Mouse (Mus musculus): ENCODE results near the gene Wnk1.
A peak's percentile ranks its signal among the peaks of the same experiment; 100 is the strongest.
"Not testable (repeated sequence)": the region's sequence is repeated elsewhere in the genome, so short reads cannot be mapped to it uniquely, and the experiment has no call there.

Wnk1 gene

DNA sequence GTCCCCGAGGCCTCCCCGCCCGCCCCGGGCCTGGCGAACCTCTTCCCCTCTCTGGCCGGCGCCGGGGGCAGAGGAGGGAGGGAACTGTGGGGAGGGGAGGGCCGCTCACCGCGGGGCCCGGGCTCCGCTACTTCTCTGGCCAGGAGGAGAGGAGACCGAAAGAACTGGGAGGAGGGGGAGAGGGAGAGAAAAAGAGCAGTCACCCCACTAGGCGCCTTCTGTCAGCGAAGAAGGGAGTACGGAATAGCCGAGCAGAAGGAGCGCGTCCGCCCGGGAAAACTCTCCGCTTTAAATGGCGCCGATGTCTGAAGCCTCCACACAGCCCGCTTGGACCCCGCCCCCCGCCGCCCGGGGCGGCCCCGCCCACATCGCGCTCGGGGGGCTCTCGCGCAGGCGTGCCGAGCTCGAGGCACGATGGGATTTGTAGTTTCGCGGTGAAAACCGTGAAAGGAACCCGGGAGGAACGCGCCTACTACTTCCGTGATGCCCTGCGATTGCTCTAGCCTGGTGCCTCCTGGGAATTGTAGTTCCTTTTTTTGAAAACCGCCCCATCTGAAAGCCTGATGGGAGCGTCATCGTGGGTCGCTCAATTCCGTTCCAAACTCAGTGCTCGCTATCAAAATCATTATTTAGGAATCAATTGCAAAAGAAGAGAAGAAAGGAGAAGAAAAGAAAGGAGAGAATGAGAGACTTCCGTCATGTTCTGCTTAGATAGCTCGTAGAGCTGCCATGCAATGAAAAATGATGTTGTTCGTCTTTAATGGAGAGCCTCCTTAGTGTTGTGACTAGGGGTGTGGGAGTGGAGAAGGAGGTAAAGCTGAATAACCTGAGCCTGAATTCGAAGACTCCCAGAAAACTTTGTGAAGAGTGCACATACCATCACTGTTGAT, at the start of gene Wnk1:
TSS of gene Wnk1 (minus strand) at position 307 of the 890 bp plus-strand sequence.
- DNase-seq (ENCODE audit: extremely low spot score) = peak; percentile 99

DNA sequence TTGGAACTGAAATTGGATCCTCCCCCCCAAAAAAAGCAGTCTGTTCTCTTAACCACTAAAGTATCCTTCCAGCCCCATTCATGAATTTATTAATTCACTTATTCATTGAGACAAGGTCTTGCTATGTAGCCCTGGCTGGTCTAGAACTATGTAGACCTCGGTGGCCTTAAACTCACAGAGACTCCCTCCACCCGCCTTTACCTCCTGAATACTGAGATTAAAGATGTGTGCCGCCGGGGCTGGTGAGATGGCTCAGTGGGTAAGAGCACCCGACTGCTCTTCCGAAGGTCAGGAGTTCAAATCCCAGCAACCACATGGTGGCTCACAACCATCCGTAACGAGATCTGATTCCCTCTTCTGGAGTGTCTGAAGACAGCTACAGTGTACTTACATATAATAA, 48.6 kb upstream of the Wnk1 start:
- DNase-seq (ENCODE audit: extremely low spot score) = not testable (repeated sequence)

DNA sequence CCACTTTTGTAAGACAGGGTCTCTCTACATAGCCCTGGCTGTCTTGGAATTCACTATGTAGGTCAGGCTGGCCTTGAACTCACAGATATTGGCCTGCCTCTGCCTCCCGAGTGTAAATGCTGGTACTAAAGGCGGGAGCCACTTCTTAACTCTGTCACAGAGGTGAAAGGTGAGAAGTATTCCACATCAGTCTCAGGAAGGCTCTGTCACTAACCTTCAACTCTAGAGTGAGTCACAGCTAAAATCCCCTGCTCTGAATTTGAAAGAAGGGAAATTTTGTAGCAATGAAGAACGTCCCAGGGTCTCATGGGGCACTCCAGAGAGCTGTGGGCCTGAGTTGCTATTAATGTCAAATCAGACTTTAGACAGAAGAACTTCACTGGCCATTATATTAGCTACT, 47.4 kb upstream of the Wnk1 start:
- no peak for DNase-seq (ENCODE audit: extremely low spot score)

DNA sequence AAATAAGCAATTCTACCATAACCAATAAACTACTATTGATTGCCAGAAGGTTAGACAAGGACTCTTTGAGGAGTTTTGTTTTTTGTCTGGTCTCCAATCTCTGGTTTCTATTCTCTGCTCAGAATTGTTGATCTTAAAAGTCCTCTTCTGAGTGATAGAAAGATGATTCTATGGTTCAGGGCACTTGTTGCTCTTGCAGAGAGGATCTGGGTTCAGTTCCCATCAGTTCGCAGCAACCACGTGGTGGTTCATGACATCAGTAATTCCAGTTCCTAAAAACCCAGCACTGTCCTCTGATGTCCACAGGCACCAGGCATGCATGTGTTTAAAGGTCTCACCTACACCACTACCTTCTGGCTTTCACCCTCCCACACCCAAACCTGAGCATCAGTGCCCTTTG, 46.5 kb upstream of the Wnk1 start:
- no peak for DNase-seq (ENCODE audit: extremely low spot score)

DNA sequence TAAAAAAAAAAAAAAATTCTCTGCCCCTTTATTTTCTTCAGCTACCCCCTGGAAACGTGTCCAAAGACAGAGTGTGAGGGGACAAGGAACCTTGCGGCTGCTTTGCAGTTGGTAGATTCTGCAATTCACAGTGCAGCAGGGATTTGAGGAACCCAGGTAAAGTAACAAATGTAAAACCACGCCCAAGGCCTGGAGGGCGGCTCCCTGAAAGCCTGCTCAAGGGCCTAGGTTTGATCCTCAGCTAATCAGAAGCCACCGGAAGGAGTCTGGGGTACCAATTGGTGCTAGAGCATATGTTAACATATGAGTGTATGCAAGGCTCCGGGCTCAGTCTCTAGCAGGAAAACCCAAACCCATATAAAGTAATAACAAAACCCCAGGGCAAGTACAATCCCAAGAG, 45.0 kb upstream of the Wnk1 start:
- DNase-seq (ENCODE audit: extremely low spot score) = no peak

DNA sequence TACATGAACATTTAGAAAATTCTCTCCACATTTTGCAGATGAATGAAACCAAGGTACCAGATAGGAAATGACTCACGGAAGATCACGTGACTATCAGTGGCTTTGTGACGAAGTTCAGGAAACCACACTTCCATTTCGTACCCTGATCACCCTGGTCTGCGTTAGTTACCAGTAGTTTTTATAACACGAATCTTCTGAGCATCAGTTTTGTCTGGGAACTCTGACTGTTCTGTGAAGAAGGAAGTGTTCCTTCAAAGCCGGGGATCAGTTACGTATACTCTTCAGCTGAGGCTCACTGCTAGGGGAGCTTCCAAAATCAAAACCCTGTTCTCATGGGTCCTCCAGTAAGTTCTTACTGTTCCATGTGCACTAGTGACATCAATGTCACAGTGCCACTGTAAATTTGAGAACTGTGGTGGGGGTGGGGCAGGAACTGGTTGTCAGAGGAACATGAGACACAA, 44.5 kb upstream of the Wnk1 start:
- DNase-seq (ENCODE audit: extremely low spot score) = no peak

DNA sequence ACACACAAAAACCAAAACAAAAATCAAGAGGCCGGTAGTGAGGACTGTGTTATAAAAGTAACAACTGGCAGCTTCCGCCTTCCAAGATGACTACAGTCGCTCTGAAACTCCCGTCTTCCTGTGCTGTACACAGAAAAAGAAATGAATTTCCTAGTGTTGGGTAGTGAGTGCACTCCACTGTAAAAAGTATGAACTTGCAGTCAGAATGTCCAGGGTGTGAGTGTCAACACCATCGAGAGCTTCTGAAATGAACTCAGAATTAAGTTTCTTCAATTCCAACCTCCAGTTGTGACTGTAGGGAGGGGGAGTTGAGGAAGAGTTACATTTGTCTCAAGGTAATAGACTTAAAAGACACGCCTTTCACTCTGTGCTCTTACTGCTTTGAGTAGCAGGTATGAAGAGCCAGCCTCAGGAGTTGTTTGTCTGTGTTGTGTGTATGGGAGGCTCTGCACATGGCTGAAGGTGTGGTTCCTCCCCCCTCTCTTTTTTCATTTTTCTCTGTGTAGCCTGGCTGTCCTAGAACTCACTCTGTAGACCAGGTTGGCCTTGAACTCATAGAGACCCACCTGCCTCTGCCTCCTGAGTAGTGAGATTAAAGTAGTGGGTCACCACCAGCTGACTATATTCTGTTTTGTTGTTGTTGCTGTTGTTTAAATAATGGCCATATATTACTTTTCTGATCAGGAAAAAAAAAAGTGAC, 43.9 kb upstream of the Wnk1 start:
- DNase-seq (ENCODE audit: extremely low spot score) = no peak

DNA sequence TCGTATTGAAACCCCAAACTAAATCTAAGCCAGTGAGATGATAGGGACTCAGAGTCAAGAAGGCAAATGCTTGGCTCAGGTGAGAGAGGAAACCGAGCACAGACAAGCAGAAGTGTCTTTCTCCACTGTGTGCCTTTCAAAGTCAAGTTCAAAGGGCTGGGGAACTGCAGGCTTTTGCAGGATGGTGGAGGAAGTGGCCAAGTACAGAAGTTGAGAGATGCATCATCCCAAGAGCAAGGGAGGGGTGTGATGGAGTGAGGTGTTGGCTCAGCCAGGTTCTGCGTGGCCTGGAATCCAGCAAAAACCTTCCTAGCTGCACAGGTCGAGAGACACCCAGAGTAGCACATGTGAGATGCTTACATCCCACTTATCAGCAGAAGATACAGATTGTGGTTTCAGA, 43.0 kb upstream of the Wnk1 start:
- no peak for DNase-seq (ENCODE audit: extremely low spot score)

DNA sequence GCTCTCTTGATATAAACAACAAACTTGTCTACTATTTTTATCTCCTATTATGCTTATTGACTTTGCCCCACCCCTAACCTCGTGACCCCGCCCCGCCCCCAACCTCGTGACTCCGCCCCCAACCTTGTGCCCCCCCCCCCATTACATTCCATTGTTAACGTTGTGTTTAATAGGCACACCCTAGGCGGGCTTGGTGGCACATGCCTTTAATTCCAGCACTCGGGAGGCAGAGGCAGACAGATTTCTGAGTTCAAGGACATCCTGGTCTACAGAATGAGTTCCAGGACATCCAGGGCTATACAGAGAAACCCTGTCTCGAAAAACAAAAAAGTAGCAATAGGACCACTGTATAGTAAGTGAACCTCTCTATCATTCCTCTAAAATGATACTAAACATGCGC, 41.1 kb upstream of the Wnk1 start:
- no peak for DNase-seq (ENCODE audit: extremely low spot score)

DNA sequence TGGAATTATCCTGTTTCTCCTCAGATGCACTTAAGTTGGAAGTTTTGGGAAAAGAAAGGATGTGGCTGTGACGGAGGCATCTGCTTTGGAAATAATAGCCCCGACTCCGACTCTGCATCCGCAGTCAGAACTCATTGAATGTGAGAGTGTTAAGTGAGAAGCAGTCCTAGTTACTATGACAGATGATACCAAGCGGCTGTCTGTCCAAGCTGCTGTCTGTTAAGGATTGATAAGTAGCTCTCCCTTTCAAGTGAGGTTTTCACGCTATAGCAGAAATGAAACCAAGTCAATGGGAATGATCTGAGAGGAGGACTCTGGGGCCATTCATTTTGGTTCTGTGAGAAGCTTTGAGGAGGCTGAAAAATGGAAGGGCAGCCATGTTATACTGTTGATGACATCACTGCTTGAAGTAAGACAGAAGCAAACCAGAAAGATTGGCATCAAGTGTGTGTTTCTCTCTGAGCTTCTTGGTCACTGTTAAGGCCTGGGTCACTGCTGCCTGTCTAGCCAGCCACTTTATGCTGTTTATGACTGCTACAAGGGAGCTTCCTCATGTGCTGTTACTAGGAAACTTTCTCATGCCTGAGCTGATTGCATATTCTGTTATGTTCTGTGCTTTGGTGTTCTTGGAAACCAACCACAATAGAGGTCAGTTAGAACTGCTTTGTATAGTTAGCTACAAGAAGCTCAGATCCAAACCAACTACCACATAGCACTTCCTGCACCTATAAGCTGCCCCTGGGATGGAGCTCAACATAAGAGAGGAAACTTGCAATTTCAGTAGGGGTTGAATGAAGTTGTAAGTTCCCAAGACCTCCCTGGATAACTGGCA, 38.4 kb upstream of the Wnk1 start:
- no peak for DNase-seq (ENCODE audit: extremely low spot score)

DNA sequence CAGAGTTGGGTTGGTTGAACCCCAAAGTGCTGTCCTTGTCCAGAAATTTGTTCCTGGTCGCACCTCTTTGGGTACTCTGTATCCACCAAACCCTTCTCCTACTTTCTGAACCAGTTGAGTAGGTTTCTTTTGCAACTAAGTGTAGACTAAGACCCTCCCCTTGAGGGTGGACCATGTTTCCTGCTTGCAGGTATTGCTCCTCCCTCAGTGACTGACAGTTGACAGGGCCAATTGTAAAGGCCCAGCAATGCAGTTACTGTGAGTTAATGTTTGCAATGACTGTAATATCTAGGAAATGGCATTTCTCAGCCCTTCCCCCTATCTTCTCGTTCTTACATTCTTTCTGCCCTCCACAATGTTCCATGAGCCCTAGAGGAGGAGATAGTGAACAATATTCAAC, 34.2 kb upstream of the Wnk1 start:
- no peak for DNase-seq (ENCODE audit: extremely low spot score)

DNA sequence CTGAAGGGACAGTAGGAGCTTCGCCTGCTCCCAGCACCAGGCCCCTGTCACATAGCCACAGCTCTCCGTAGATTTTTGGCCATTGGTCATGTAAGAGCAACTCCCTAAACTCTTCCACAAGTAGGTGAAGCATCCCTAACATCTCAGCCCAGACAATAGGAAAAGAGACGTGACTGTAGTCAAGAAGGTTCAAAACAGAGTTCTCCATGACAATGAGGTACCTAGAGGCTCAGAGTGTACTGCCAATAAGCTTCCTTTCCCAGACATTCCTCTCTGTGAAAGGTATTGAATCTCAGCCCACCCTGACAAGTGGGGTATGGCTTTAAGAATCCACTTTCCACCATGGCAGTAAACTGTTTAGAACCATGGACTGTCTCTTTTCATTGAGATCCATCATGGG, 31.1 kb upstream of the Wnk1 start:
- DNase-seq (ENCODE audit: extremely low spot score) = no peak

DNA sequence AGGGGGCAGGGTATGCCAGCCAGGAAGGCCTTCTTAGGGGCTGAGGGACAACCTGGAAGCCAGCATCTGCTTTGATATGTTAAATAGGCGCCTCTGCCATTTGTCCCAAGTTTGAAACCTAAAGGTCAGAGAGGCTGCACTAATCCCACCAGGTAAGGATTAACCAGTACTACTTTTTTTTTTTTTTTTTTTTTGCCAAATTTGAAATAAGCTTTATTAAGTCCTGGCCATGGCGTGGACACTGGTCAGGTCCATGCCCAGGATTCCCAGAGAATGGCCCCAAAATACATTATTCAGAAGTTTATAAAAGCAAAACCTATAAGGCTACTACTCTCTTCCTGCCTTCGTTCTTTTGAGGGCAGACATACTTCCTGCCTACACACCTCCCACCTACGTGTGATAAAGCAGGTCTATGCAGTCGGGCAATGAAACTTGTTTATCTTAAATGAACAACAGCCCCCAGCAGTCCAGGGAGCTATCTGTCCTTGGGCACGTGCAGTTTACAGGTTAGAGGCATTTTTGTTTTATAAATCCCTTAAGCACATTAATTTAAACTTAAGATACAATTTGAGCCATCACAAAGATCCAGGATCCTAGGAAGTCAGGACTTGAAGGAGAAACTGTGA, 27.2 kb upstream of the Wnk1 start:
- DNase-seq (ENCODE audit: extremely low spot score) = no peak

DNA sequence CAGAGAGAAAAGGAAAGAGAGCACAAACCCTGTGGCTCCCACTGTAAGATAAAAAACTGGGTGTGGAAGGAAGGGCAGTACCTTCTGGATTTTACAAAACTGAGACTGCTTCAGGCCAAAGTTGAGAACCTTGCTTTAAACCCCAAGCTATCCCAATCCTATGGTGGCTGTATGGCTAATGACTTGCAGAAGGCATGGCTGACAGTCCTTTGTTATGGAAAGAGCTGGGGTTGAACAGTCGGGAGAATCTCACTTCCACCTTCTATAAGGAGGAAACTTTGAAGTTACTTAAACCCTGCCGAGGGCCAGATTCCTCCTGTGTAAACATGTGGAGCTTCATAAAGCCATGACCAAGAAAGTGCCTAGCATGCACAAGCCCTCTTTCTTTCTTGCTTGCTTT, 26.2 kb upstream of the Wnk1 start:
- DNase-seq (ENCODE audit: extremely low spot score) = no peak

DNA sequence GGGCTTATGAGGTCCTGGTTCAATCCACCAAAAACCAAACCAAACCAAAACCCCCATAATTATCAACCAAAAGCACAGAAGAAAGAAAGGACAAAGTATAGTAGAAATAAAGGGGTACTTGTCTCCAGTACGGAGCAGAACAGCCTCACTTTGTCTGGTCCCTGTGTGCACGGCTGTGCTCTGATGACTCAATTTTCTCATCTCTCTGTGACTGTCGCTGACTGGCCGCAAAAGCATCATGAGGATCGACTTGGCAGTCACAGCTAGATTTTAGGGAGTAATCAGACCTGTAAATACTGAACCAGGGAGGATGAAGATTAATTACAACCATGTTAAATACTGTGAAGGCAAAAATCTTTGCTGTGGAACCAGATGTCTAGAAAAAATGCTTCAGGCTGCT, 24.5 kb upstream of the Wnk1 start:
- DNase-seq (ENCODE audit: extremely low spot score) = no peak

DNA sequence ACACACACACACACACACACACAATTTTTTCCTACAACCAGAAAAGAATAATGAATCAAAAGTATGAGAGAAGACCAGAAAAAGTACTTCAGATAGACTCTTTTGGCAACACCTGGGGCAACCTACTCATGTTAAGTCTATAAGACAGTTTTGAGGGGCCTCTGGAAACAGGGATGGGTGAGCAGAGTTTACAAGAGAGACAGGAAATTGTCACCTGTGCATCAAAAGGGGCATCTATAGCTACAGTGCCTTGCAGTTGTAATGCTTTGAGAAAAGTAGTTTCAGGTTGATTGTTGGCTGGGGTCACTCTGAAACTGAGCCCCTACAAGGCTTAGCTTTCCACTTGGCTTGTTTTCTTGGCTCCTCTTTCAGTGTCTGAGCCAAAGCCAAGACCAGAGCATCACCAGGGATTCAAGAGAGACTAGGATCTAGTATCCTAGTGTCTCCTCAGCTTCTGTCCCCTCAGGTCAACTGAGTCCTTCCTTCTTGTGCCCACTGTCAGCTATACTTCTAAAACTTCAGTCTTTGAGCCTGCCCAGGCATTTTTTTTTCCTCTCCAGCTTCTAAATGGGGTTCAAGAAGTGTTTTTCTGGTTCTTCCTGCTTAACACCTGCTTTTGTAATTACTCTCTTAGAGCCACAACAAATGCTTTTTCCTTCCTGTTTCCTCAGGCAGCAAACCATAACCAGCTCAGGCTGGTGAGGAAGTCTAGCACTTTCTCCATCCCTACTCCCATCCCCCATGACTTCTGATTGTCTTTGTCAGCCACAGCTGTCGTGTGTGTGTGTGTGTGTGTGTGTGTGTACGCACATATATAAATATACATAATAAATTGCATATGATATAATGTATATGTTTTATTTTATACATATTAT, 17.4 kb upstream of the Wnk1 start:
- no peak for DNase-seq (ENCODE audit: extremely low spot score)

DNA sequence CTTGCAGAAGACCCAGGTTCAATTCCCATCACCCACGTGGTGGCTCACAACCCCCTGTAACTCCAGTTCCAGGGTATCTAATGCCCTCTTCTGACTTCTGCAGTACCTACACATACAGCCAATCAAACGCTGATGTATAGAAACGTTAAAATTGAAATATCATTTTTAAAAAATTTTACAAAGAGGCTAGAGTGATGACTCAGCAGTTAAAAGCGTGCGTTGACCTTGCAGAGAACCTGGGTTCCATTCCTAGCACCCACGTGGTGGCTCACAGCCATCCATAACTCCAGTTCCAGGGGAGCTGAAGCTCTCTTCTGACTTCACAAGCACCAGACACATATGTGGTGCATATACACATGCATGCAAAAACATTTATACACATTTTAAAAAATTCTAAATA, 15.9 kb upstream of the Wnk1 start:
- no peak for DNase-seq (ENCODE audit: extremely low spot score)

DNA sequence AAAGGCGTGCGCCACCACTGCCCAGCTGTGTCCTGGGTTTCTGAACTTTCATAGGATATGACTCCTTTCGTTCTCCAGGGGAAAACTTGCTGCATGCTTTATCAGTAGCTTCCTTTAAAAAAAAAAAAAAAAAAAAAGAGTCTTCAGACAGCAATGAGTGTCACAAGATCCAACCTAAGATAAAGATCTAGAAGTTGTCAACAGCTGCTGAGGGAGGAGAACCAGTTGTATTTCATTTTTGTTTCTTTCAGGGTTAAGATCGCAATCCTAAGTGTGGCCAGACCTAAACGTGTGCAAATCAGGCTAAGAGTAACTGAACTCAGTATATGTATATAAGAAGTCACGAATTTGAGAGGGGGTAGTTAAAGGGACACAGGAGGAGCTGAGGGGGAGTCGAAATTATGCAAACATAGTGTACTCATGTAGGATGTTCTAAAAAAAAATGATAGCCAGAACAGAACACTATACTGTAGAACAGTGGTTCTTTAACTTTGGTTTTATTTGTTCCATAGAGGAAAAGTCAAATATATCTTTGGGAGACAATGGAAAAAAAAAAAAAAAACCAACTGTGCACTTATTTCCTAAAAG, 9.3 kb upstream of the Wnk1 start:
- DNase-seq (ENCODE audit: extremely low spot score) = no peak

DNA sequence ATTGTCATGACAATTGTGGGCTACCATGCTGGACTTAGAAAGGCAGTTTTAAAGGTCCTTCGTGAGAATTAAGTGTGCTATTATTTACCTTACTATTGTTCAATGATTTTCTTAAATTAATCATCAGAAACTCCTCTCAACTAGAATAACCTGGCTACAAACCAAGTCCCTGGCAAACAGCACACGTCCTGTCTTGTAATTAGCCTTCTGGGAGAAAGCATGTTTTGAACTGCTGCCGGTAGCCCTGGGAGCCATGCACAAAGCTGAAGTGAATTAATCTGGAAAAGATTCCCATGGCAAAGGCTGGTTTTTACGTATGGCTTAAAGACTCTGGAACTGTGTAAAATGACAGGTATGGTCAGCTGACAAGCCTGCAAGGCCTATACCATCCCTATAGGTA, 6.9 kb upstream of the Wnk1 start:
- no peak for DNase-seq (ENCODE audit: extremely low spot score)

DNA sequence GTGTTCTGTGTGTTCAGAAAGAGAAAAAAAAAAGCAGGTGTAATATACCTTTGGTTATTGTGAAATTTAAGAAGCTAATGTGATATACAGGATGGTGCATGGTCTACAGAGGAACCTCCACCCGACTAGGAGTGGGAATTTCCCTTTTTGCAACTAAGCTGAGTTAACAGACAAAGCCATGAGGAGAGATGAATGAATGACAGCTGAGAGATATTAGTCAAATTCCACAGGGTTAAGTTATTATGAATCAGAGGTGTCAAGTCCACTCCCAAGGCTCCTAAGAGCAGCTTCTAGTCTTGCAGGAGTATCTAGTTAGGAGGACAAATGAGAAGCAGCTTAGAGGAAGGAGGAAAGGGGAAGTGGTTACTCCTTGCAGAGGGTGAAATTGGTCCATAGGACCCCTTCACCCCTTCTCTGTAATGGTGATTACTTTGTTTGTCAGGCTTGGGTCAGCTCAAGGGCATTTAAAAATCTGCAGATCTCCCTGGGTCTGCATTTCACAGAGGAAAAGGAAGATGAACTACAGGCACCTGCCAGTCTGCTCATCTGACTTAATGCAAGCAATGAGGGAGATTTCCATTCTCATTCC, 4.3 kb upstream of the Wnk1 start:
- no peak for DNase-seq (ENCODE audit: extremely low spot score)
